Mouse (Mus musculus): Measurements from ENCODE around the gene Cx3cl1. TPM values are rescaled to one million over a fixed set of nuclear protein-coding genes. Genes with fewer than 3 reads are reported as not detected.
A peak's percentile ranks its signal among the peaks of the same experiment; 100 is the strongest.

Cx3cl1 gene
- polyA plus RNA-seq, 1 experiment from 2014 or later, result 8.3 TPM

DNA sequence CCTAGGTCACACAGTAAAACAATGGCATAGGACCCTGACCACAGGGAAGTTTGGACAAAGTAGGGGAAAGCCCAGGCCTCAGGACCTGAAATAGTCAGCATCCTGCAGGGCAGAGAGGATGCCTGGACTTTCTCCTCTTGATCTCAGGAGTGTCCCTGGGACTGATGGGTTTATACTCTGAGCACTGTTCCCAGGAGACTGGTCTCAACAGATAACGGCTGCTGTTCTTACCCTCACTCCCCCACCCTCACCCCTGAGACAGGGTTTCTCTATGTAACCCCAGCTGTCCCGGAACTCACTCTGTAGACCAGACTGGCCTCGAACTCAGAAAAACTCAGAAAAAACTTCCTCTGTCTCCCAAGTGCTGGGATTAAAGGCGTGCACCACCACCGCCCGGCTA, 36.6 kb downstream of the Cx3cl1 start:
- Histone ChIP-seq H3K9me3 (no peaks in the 10 kb centered on the region), H3K36me3 (replicated peaks) (no peaks in the 10 kb centered on the region), H3K27ac (no peak overlapping the region), H3K27me3 (no peaks in the 10 kb centered on the region), H3K4me1 (peaks cover 5% of the 10 kb centered on the region), H3K4me2 (no peak overlapping the region), H3K9ac (no peak overlapping the region), H3K4me3 (replicated peaks) (no peak overlapping the region)
- 91% methylated on average over 6 of the region's 6 CpGs for WGBS
- ATAC-seq (ENCODE audit: low FRiP score), result no peak

DNA sequence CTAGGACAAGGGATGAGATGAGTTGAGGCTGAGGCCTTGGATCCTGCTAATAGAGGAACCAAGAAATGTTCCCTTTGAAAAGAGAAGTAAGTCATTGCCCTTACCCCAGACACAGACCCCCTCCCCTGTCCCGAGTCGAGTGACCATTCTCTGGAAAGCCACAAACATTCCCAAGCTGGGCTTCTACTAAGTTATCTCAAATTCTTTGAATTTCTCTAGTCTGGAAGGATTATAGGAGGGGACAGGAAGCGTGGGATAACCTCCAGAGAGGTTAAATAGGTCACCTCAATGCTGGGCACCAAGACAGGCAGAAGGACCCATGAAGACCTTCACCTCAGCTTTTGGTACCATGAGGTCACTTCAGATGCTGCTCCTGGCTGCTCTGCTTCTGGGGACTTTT, 38.3 kb downstream of the Cx3cl1 start, which contains the start of gene Ccl17:
Gene Ccl17, plus strand, starts transcription at position 301 of the 400 bp plus-strand sequence.
- Histone ChIP-seq H3K9me3 (no peaks in the 10 kb centered on the region), H3K27ac (no peak within 1 kb of the TSS), H3K36me3 (replicated peaks) (no peaks in the 10 kb centered on the region), H3K4me3 (replicated peaks) (no peak within 1 kb of the TSS), H3K27me3 (no peaks in the 10 kb centered on the region), H3K9ac (no peak within 1 kb of the TSS), H3K4me1 (peaks cover 5% of the 10 kb centered on the region), H3K4me2 (no peak within 1 kb of the TSS)
- ATAC-seq (ENCODE audit: low FRiP score), result no peak
- WGBS, result 78% methylated on average over 3 of the region's 3 CpGs

DNA sequence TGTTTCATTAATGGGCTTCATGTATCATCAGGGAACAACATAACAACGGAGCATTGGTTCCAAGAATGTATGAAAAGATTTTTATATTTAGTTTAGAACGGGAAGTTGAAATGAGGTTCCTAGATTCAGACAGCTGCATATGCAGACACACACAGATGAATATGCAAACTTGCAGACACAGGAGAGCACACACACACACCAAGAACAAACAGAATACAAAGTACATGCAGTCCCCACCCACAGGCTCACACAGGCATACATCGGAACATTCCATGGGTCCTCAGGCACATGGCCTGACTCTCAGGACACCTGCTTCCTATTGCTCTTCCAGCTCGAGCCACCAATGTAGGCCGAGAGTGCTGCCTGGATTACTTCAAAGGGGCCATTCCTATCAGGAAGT, 39.0 kb downstream of the Cx3cl1 start:
- Histone ChIP-seq H3K4me2 (no peak overlapping the region), H3K27ac (no peak overlapping the region), H3K27me3 (no peaks in the 10 kb centered on the region), H3K9ac (no peak overlapping the region), H3K4me3 (replicated peaks) (no peak overlapping the region), H3K9me3 (no peaks in the 10 kb centered on the region), H3K4me1 (peaks cover 5% of the 10 kb centered on the region), H3K36me3 (replicated peaks) (no peaks in the 10 kb centered on the region)
- ATAC-seq (ENCODE audit: low FRiP score), result no peak
- 86% methylated on average over 5 of the region's 5 CpGs for WGBS

DNA sequence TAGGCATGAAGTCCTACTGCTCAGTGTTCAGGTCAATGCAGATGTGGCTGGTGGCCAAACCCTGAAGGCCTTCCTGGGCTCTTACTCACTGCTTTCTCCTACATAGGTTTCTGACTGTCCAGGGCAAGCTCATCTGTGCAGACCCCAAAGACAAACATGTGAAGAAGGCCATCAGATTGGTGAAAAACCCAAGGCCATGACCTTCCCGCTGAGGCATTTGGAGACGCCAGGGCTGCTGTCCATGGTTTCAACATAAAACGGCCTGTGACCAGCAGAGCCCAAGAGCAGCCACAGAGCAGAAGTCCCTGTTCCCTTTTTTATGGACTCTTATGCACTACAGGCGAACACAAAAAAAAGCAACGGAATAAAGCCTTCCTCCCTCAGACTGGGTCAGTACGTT, 39.8 kb downstream of the Cx3cl1 start:
- H3K36me3 ChIP-seq (replicated peaks), result no peaks in the 10 kb centered on the region
- H3K4me3 ChIP-seq (replicated peaks), result no peak overlapping the region
- H3K4me2 ChIP-seq, result no peak overlapping the region
- H3K27me3 ChIP-seq, result no peaks in the 10 kb centered on the region
- ATAC-seq (ENCODE audit: low FRiP score), result no peak
- no peak overlapping the region for H3K27ac ChIP-seq
- no peak overlapping the region for H3K9ac ChIP-seq
- peaks cover 5% of the 10 kb centered on the region for H3K4me1 ChIP-seq
- WGBS, result 81% methylated on average over 6 of the region's 6 CpGs
- H3K9me3 ChIP-seq, result no peaks in the 10 kb centered on the region

DNA sequence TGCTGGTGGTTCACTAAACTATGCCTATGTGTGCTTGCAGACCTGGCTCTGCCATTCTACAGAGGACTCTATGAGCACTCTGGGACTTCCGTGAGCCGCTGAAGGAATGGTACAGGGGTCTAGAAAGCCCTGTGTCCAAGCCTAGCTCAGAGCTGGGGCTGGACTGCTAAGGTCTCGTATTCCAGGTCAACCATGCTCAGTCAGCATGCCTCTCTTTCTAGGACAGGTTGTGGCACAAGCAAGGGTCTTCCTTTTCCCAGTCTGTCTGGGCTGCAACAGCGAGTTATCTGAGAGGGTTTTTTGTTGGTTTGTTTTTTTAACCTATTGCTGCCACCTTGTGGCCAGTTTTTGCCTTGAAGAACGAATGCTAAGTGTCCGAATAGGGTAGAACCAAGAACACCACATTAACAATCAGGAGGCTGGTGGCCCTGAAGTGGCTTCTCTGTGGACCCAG, 40.9 kb downstream of the Cx3cl1 start:
- ATAC-seq (ENCODE audit: low FRiP score), result peak; percentile 84
- peak overlapping the region; percentile 46; the same call in 1 of the 2 replicates for H3K27ac ChIP-seq
- H3K9me3 ChIP-seq, result no peaks in the 10 kb centered on the region
- H3K27me3 ChIP-seq, result no peaks in the 10 kb centered on the region
- peak overlapping the region; percentile 22 for H3K4me3 ChIP-seq (replicated peaks)
- peak overlapping the region; percentile 42 for H3K9ac ChIP-seq
- 25% methylated on average over 6 of the region's 6 CpGs for WGBS
- H3K4me1 ChIP-seq, result peaks cover 5% of the 10 kb centered on the region
- H3K36me3 ChIP-seq (replicated peaks), result no peaks in the 10 kb centered on the region
- H3K4me2 ChIP-seq, result peak overlapping the region; percentile 46

DNA sequence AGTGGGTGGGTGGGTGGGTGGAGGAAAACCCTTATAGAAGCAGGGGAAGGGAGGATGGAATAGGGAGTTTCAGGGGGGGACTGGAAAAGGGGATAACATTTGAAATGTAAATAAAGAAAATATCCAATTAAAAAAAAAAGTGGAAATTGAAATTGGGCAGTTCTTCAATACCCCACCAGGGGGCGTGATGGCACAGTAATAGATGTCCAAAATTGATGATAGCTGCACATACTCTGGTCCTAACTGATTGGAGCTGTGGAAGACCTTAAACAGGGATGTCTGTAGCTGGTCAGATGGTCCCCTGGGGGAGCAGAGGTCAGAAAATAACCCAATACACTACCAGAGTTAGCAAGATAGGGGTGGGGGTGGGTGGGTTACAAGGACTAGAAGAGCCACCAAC, 42.7 kb downstream of the Cx3cl1 start:
- H3K4me2 ChIP-seq, result no peak overlapping the region
- no peak overlapping the region for H3K9ac ChIP-seq
- no peak overlapping the region for H3K4me3 ChIP-seq (replicated peaks)
- H3K27me3 ChIP-seq, result no peaks in the 10 kb centered on the region
- H3K36me3 ChIP-seq (replicated peaks), result 0 out of 2 replicates have a peak, but pooled peaks cover 2% of the 10 kb centered on the region
- no peaks in the 10 kb centered on the region for H3K9me3 ChIP-seq
- no peak overlapping the region for H3K27ac ChIP-seq
- 0% methylated on average over 1 of the region's 1 CpGs for WGBS
- peaks cover 5% of the 10 kb centered on the region for H3K4me1 ChIP-seq
- no peak for ATAC-seq (ENCODE audit: low FRiP score)

DNA sequence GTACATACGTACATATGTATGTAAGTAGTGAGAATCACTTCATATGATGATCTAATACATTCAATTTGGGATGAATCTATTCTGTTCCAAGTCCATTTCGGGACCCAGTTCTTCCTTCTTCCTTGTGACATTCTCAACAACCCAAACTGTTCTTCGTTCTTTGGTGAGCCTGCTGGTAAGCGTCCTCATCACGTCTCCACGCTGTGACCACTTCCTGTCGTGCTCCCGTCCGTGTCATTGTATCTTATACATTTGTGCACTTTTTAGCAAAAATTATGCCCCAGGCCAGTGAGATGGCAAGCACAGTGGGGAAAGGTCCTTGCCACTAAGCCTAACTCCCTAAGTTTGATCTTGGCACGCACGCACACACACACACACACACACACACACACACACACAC, 46.1 kb downstream of the Cx3cl1 start:
- no peaks in the 10 kb centered on the region for H3K27me3 ChIP-seq
- no peak overlapping the region for H3K27ac ChIP-seq
- H3K36me3 ChIP-seq (replicated peaks), result peaks cover 34% of the 10 kb centered on the region
- no peak overlapping the region for H3K4me2 ChIP-seq
- no peak overlapping the region for H3K4me3 ChIP-seq (replicated peaks)
- no peak overlapping the region for H3K9ac ChIP-seq
- no peaks in the 10 kb centered on the region for H3K9me3 ChIP-seq
- WGBS, result 95% methylated on average over 9 of the region's 11 CpGs
- no peak for ATAC-seq (ENCODE audit: low FRiP score)
- no peaks in the 10 kb centered on the region for H3K4me1 ChIP-seq

DNA sequence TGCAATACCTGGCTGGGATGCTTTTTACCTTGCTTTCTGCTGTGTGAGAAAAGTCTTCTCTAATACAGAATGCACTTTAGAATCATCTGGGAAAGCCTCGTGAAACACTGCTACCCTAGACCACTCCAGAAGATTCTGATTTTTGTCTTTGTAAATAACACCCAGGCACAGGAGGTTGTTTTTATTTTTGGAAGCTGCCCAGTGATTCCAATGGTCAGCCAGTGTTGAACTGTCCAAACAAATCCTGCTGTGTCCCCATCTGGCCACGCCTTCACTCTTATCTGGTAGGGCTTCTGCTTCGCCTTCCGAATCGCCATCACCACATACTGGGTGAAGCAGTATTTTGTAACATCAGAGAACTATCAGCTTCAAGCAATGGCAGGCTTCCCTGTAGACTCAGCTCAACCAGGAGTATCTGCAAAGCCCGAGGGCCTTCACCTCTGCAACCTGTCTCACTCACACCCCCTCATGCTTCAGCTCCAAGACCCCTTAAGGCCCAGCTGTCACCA, 47.9 kb downstream of the Cx3cl1 start:
- ATAC-seq (ENCODE audit: low FRiP score), result no peak
- WGBS, result 92% methylated on average over 6 of the region's 6 CpGs
- peaks cover 50% of the 10 kb centered on the region for H3K36me3 ChIP-seq (replicated peaks)

DNA sequence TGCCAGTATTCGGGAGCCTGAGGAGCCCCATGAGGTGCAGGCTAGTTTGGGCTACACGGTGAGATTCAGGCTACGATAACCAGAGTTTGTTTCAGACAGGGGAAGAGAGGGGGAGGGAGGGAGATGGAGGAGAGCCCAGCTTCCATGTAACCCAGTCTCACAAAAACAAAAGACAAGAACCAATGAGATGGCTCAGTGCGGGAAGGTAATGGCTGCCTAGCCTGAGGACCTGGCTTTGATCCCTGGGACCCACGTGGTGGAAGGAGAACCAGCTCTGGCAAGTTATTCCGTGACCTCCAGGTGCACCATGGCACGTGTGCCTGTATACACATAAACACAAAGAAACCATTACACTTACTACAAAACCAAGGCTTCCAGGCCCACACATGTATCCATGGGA, 48.7 kb downstream of the Cx3cl1 start:
- ATAC-seq (ENCODE audit: low FRiP score), result no peak
- Histone ChIP-seq H3K4me1 (no peaks in the 10 kb centered on the region), H3K9ac (no peak overlapping the region), H3K4me3 (replicated peaks) (no peak overlapping the region), H3K4me2 (no peak overlapping the region), H3K36me3 (replicated peaks) (peaks cover 57% of the 10 kb centered on the region), H3K9me3 (no peaks in the 10 kb centered on the region), H3K27me3 (no peaks in the 10 kb centered on the region), H3K27ac (no peak overlapping the region)
- WGBS, result 86% methylated on average over 7 of the region's 7 CpGs

More for the DNA sequence above, 47.9 kb downstream of the Cx3cl1 start:
- Histone ChIP-seq H3K27ac (no peak overlapping the region), H3K4me3 (replicated peaks) (no peak overlapping the region), H3K27me3 (no peaks in the 10 kb centered on the region), H3K9me3 (no peaks in the 10 kb centered on the region), H3K4me2 (no peak overlapping the region), H3K4me1 (no peaks in the 10 kb centered on the region), H3K9ac (no peak overlapping the region)

DNA sequence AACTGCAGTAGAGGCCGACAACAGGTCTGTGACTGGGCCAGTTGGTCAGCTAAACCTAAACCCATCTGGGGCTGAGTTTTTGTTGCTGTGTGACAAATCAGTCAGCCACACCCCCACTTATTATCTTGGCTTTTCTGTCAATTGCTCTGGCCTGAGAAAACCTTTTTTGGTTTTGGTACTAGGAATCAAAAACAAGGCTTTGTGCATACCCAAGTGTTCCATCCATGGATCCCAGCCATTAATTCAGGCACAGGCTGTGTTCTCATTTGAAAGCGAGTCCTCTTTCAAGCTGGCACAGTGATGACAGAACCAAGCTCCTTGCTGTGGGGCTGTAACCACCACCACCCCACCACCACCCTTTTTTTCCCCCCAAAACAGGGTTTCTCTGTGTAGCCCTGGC, 49.6 kb downstream of the Cx3cl1 start:
- peaks cover 64% of the 10 kb centered on the region for H3K36me3 ChIP-seq (replicated peaks)
- WGBS, result 91% methylated on average over 2 of the region's 2 CpGs
- no peak overlapping the region for H3K9ac ChIP-seq

DNA sequence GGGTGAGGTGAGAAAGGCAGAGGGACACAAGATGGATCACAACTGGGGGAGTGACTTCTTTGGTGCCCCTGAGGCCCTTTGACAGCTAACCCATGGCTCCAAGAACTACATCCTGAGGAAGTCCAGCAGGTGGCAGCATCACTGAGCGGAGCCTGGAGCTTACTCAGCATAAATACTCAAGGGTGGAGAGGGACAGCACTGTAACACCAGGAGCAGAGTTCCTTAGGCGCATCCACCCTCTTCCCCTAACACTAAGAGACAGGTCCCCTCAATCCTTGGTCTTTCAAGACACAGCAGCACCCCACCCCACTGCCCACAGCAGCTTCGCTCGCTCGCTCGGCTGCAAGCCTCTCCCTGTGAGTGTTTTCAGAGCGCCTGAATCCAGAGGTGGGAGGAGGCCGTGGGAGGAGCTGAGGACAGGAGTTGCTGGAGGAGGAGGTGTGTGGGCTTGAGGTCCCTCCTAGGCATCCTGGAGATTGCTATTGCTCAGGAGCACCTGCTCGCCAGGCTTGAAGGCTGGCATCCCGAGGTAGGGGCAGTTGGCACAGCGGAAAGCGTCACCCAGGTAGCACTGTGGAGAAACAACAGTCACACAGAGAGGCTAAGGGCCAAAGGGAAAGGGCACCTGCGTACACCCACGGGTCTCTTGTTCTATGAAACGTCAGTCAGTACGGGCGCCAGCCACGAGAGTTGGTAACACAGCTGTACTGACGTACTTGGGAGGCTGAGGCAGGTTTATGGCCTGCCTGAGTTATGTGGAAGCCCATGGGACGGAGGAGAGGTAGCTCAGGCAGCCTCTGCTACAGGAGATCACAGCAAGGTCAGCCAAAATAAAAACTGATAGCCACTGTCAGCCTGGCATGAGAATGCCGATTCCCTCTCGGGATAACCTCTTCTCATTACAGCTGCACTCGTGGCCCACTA, 51.1 kb downstream of the Cx3cl1 start:
- no peak overlapping the region for H3K4me2 ChIP-seq
- no peak overlapping the region for H3K27ac ChIP-seq
- no peaks in the 10 kb centered on the region for H3K9me3 ChIP-seq
- WGBS, result 78% methylated on average over 23 of the region's 23 CpGs
- peaks cover 76% of the 10 kb centered on the region for H3K36me3 ChIP-seq (replicated peaks)
- no peak overlapping the region for H3K4me3 ChIP-seq (replicated peaks)
- ATAC-seq (ENCODE audit: low FRiP score), result peak; percentile 49; the same call in 1 of the 2 replicates
- no peak overlapping the region for H3K9ac ChIP-seq
- H3K27me3 ChIP-seq, result no peaks in the 10 kb centered on the region
- no peaks in the 10 kb centered on the region for H3K4me1 ChIP-seq

More for the DNA sequence above, 49.6 kb downstream of the Cx3cl1 start:
- no peak overlapping the region for H3K4me3 ChIP-seq (replicated peaks)
- no peaks in the 10 kb centered on the region for H3K4me1 ChIP-seq
- H3K27ac ChIP-seq, result no peak overlapping the region
- H3K4me2 ChIP-seq, result no peak overlapping the region
- no peaks in the 10 kb centered on the region for H3K27me3 ChIP-seq
- no peaks in the 10 kb centered on the region for H3K9me3 ChIP-seq
- ATAC-seq (ENCODE audit: low FRiP score), result no peak

DNA sequence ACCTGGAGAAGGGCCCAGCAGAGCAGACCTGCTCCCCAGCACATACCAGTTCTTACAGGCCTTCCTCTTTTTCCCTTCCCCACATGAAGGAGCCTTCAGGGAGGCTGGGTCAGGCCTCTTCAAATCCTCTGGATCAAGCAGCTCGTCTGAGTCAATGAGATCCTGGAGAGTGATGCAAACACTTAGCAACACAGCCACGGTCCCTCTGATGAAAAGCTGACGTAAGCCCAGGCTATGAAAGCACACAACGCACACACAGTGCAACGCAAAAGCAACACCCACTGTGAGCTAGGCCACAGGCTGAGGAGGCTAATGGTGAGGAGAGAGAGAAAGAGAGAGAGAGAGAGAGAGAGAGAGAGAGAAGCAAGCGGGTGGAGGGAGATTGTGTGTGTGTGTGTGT, 53.4 kb downstream of the Cx3cl1 start:
- H3K9me3 ChIP-seq, result no peaks in the 10 kb centered on the region
- no peak overlapping the region for H3K27ac ChIP-seq
- no peaks in the 10 kb centered on the region for H3K4me1 ChIP-seq
- no peak overlapping the region for H3K4me2 ChIP-seq
- WGBS, result 89% methylated on average over 6 of the region's 6 CpGs
- H3K27me3 ChIP-seq, result no peaks in the 10 kb centered on the region
- H3K4me3 ChIP-seq (replicated peaks), result no peak overlapping the region
- H3K9ac ChIP-seq, result no peak overlapping the region
- peaks cover 86% of the 10 kb centered on the region for H3K36me3 ChIP-seq (replicated peaks)
- no peak for ATAC-seq (ENCODE audit: low FRiP score)

DNA sequence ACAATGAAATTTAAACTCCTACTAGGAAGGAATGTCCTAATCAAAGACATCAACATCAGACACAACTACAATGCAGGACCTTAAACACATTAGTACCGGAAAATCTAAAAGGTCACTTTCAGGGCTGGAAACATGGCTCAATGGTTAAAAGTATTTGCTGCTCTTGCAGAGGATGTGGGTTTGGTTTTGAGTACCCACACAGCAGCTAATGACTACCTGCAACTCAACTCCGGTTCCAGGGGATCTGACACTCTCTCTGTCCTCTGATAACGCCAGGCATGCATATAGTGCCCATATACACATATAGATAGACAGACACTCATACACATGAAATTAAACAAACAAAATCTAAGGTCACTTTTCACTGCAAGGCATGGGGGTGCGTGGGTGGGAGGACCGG, 54.4 kb downstream of the Cx3cl1 start:
- Histone ChIP-seq H3K36me3 (replicated peaks) (peaks cover 86% of the 10 kb centered on the region), H3K4me2 (no peak overlapping the region), H3K27me3 (no peaks in the 10 kb centered on the region), H3K27ac (no peak overlapping the region), H3K4me1 (no peaks in the 10 kb centered on the region), H3K9ac (no peak overlapping the region), H3K4me3 (replicated peaks) (no peak overlapping the region), H3K9me3 (no peaks in the 10 kb centered on the region)
- ATAC-seq (ENCODE audit: low FRiP score), result no peak
- WGBS, result 95% methylated on average over 5 of the region's 5 CpGs
